In the genomic region with DNA sequence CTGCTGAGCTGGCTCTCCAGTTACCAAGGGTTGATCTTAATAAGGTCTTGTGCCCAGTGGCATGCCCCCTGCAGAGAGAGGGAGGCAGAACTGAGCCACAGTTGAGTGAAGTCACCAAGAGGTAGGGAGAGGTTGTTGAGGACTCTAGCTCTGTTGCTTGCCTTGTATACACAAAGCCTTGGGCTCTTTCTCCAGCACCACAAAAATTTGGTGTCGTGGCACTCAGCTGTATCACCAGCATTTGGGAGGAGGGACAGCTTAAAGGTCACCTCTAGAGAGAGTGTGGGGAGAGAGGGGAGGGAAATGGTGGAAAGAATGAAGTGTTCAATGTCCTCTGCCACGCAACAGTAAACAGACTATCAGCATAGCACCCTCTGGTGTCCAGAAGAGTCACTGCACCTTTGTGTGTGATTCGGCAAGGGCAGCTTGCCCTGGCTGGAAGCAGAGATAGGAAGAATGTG, we compare ENCODE assay signal across 8 mouse cellular contexts. TPM values are rescaled to one million over a fixed set of nuclear protein-coding genes. Genes with fewer than 3 reads are reported as not detected.
DNase-seq lines count a peak whose midpoint lies in the region; TF ChIP-seq lines count a peak whose summit lies in the region.

No protein-coding gene starts in this region.

- peaks cover 59% of the 10 kb centered on the region for H3K4me1 ChIP-seq in megakaryocyte, embryonic 14.5 days

- no peak overlapping the region for H3K27ac ChIP-seq in left cerebral cortex, adult 2 months

- no peaks in the 10 kb centered on the region for H3K27me3 ChIP-seq in megakaryocyte, embryonic 14.5 days (replicated peaks)

- peak; percentile 94 for TF ChIP-seq CTCF in left cerebral cortex, adult 2 months (IDR thresholded peaks at IDR 0.05)

- peak; percentile 68 for DNase-seq in T-cell, adult 2 months (ENCODE audit: low spot score)
- DNase-seq in cerebellum, postnatal 36 days = peak; percentile 74 to 80
- DNase-seq in gastrocnemius, postnatal 10 days = peak; percentile 65
- peak; percentile 69 for DNase-seq in hindlimb bud, embryonic 11.5 days (ENCODE audit: extremely low spot score, low read depth, low spot score)
- peak; percentile 62 to 74 for DNase-seq in left cerebral cortex, adult 2 months (ENCODE audit: extremely low spot score in 1 of 2, low spot score in 2 of 2)
- peak; percentile 83 to 88 for DNase-seq in right cerebral cortex, adult 2 months (ENCODE audit: low spot score in 2 of 2)
- DNase-seq in urinary bladder, postnatal 36 days (ENCODE audit: low spot score in 2 of 2) = peak; percentile 70 to 73

- no peaks in the 10 kb centered on the region for H3K9me3 ChIP-seq in megakaryocyte, embryonic 14.5 days

- H3K4me3 ChIP-seq in left cerebral cortex, adult 2 months = no peak overlapping the region
- H3K4me3 ChIP-seq in megakaryocyte, embryonic 14.5 days (replicated peaks) = peak overlapping the region; percentile 62

- intact Hi-C loops in left cerebral cortex, adult 2 months (cut with DNase I) = loop anchor here (1.0 to 5.0 kb wide), 2 partner anchors 49 to 171 kb away; no protein-coding TSS in a partner anchor

- peaks cover 75% of the 10 kb centered on the region for H3K36me3 ChIP-seq in megakaryocyte, embryonic 14.5 days (replicated peaks; ENCODE audit: low read length)

RNA-seq across cellular contexts. Expression of a gene that starts 9.2 kb away (rescaled TPM):
- total RNA-seq in gastrocnemius, postnatal 10 days (2021) = 10 to 100 TPM; 16.5 to 19.1 TPM
- total RNA-seq in left cerebral cortex, adult 2 months (2021) = 10 to 100 TPM; 15.2 to 18.5 TPM
- 51.9 and 52.7 TPM in 2 replicates for polyA plus RNA-seq in megakaryocyte, embryonic 14.5 days (2012; ENCODE audit: insufficient read depth, low replicate concordance)

RNA-seq across cellular contexts. Expression of a gene that starts 54.5 kb away (rescaled TPM):
- total RNA-seq in gastrocnemius, postnatal 10 days (2021) = under 1 TPM; 0.33 to 0.34 TPM
- not detected for total RNA-seq in left cerebral cortex, adult 2 months (2021)
- polyA plus RNA-seq in megakaryocyte, embryonic 14.5 days (2012; ENCODE audit: insufficient read depth, low replicate concordance) = not detected in 2 replicates

RNA-seq across cellular contexts. Expression of a gene that starts 55.0 kb away (rescaled TPM):
- total RNA-seq in gastrocnemius, postnatal 10 days (2021) = not detected
- total RNA-seq in left cerebral cortex, adult 2 months (2021) = not detected
- not detected in 2 replicates for polyA plus RNA-seq in megakaryocyte, embryonic 14.5 days (2012; ENCODE audit: insufficient read depth, low replicate concordance)

RNA-seq across cellular contexts. Expression of a gene that starts 57.6 kb away (rescaled TPM):
- total RNA-seq in gastrocnemius, postnatal 10 days (2021) = not detected
- total RNA-seq in left cerebral cortex, adult 2 months (2021) = not detected
- polyA plus RNA-seq in megakaryocyte, embryonic 14.5 days (2012; ENCODE audit: insufficient read depth, low replicate concordance) = not detected in 2 replicates

RNA-seq across cellular contexts. Expression of a gene that starts 57.7 kb away (rescaled TPM):
- not detected for total RNA-seq in gastrocnemius, postnatal 10 days (2021)
- not detected for total RNA-seq in left cerebral cortex, adult 2 months (2021)
- polyA plus RNA-seq in megakaryocyte, embryonic 14.5 days (2012; ENCODE audit: insufficient read depth, low replicate concordance) = not detected in 2 replicates
